Mouse (Mus musculus): ENCODE measurements at regions not wholly inside any gene's neighbourhood (a gene's known extent, or its start where the extent isn't known, plus 50 kb on each side); places are given as distances from the start of the nearest gene placed in this dataset.

- no peak overlapping the region for H3K9ac ChIP-seq (ENCODE audit: low read length)
- 70% methylated on average over 5 of the region's 5 CpGs for WGBS
- no peaks in the 10 kb centered on the region for H3K36me3 ChIP-seq (ENCODE audit: control insufficient read depth, insufficient read depth, low read length)
- H3K27me3 ChIP-seq (ENCODE audit: control insufficient read depth, insufficient read depth, low read length) = no peaks in the 10 kb centered on the region
- no peak for ATAC-seq (ENCODE audit: insufficient read depth, low FRiP score)
- H3K4me1 ChIP-seq (ENCODE audit: control insufficient read depth, insufficient read depth, low read length) = no peaks in the 10 kb centered on the region
- no peak overlapping the region for H3K4me3 ChIP-seq (replicated peaks; ENCODE audit: low read length)
- H3K27ac ChIP-seq (ENCODE audit: low read length) = no peak overlapping the region
- no peaks in the 10 kb centered on the region for H3K9me3 ChIP-seq (replicated peaks; ENCODE audit: control insufficient read depth, low read length)
- no peak overlapping the region for H3K4me2 ChIP-seq (ENCODE audit: low read depth, low read length)
Observed at GRCm38 (mm10) chr1:163650577-163651180, 74.4 kb downstream of the Mettl11b start.

GRCm38 (mm10) chr1:163642091-163642490 is 82.9 kb downstream of the Mettl11b start:
- Histone ChIP-seq H3K36me3 (ENCODE audit: control insufficient read depth, insufficient read depth, low read length) (no peaks in the 10 kb centered on the region), H3K9me3 (replicated peaks; ENCODE audit: control insufficient read depth, low read length) (no peaks in the 10 kb centered on the region), H3K27ac (ENCODE audit: low read length) (no peak overlapping the region), H3K9ac (ENCODE audit: low read length) (no peak overlapping the region), H3K4me2 (ENCODE audit: low read depth, low read length) (no peak overlapping the region), H3K4me1 (ENCODE audit: control insufficient read depth, insufficient read depth, low read length) (no peaks in the 10 kb centered on the region), H3K4me3 (replicated peaks; ENCODE audit: low read length) (no peak overlapping the region), H3K27me3 (ENCODE audit: control insufficient read depth, insufficient read depth, low read length) (no peaks in the 10 kb centered on the region)
- WGBS = 91% methylated on average over 1 of the region's 1 CpGs
- ATAC-seq (ENCODE audit: insufficient read depth, low FRiP score) = no peak

GRCm38 (mm10) chr1:163640527-163641228 is 84.4 kb downstream of the Mettl11b start:
- Histone ChIP-seq H3K9me3 (replicated peaks; ENCODE audit: control insufficient read depth, low read length) (no peaks in the 10 kb centered on the region), H3K27me3 (ENCODE audit: control insufficient read depth, insufficient read depth, low read length) (no peaks in the 10 kb centered on the region), H3K36me3 (ENCODE audit: control insufficient read depth, insufficient read depth, low read length) (no peaks in the 10 kb centered on the region), H3K9ac (ENCODE audit: low read length) (no peak overlapping the region), H3K27ac (ENCODE audit: low read length) (no peak overlapping the region), H3K4me2 (ENCODE audit: low read depth, low read length) (no peak overlapping the region), H3K4me1 (ENCODE audit: control insufficient read depth, insufficient read depth, low read length) (no peaks in the 10 kb centered on the region), H3K4me3 (replicated peaks; ENCODE audit: low read length) (no peak overlapping the region)
- 66% methylated on average over 9 of the region's 9 CpGs for whole genome bisulfite sequencing
- no peak for ATAC-seq (ENCODE audit: insufficient read depth, low FRiP score)

- no peaks in the 10 kb centered on the region for H3K36me3 ChIP-seq (ENCODE audit: control insufficient read depth, insufficient read depth, low read length)
- no peak for ATAC-seq (ENCODE audit: insufficient read depth, low FRiP score)
- no peak overlapping the region for H3K4me3 ChIP-seq (replicated peaks; ENCODE audit: low read length)
- 72% methylated on average over 5 of the region's 5 CpGs for WGBS
- no peaks in the 10 kb centered on the region for H3K9me3 ChIP-seq (replicated peaks; ENCODE audit: control insufficient read depth, low read length)
- H3K27ac ChIP-seq (ENCODE audit: low read length) = no peak overlapping the region
- H3K27me3 ChIP-seq (ENCODE audit: control insufficient read depth, insufficient read depth, low read length) = no peaks in the 10 kb centered on the region
- H3K4me2 ChIP-seq (ENCODE audit: low read depth, low read length) = no peak overlapping the region
- H3K4me1 ChIP-seq (ENCODE audit: control insufficient read depth, insufficient read depth, low read length) = no peaks in the 10 kb centered on the region
- no peak overlapping the region for H3K9ac ChIP-seq (ENCODE audit: low read length)
Observed at GRCm38 (mm10) chr1:163630291-163630812, 94.7 kb downstream of the Mettl11b start.

- H3K4me2 ChIP-seq (ENCODE audit: low read depth, low read length) = no peak overlapping the region
- H3K9me3 ChIP-seq (replicated peaks; ENCODE audit: control insufficient read depth, low read length) = no peaks in the 10 kb centered on the region
- WGBS = 73% methylated on average over 4 of the region's 4 CpGs
- no peaks in the 10 kb centered on the region for H3K27me3 ChIP-seq (ENCODE audit: control insufficient read depth, insufficient read depth, low read length)
- no peak overlapping the region for H3K4me3 ChIP-seq (replicated peaks; ENCODE audit: low read length)
- no peak overlapping the region for H3K9ac ChIP-seq (ENCODE audit: low read length)
- H3K36me3 ChIP-seq (ENCODE audit: control insufficient read depth, insufficient read depth, low read length) = no peaks in the 10 kb centered on the region
- no peak for ATAC-seq (ENCODE audit: insufficient read depth, low FRiP score)
- H3K27ac ChIP-seq (ENCODE audit: low read length) = no peak overlapping the region
- no peaks in the 10 kb centered on the region for H3K4me1 ChIP-seq (ENCODE audit: control insufficient read depth, insufficient read depth, low read length)
Observed at GRCm38 (mm10) chr1:163624887-163625286, 100.1 kb downstream of the Mettl11b start.

- H3K4me3 ChIP-seq (replicated peaks; ENCODE audit: low read length) = no peak overlapping the region
- H3K4me1 ChIP-seq (ENCODE audit: control insufficient read depth, insufficient read depth, low read length) = no peaks in the 10 kb centered on the region
- H3K27me3 ChIP-seq (ENCODE audit: control insufficient read depth, insufficient read depth, low read length) = no peaks in the 10 kb centered on the region
- H3K9ac ChIP-seq (ENCODE audit: low read length) = no peak overlapping the region
- no peaks in the 10 kb centered on the region for H3K36me3 ChIP-seq (ENCODE audit: control insufficient read depth, insufficient read depth, low read length)
- no peak overlapping the region for H3K4me2 ChIP-seq (ENCODE audit: low read depth, low read length)
- ATAC-seq (ENCODE audit: insufficient read depth, low FRiP score) = no peak
- H3K27ac ChIP-seq (ENCODE audit: low read length) = no peak overlapping the region
- no peaks in the 10 kb centered on the region for H3K9me3 ChIP-seq (replicated peaks; ENCODE audit: control insufficient read depth, low read length)
- 83% methylated on average over 3 of the region's 3 CpGs for WGBS
Observed at GRCm38 (mm10) chr1:163621293-163621692, 103.7 kb downstream of the Mettl11b start.

GRCm38 (mm10) chr1:163619831-163620230 is 105.2 kb downstream of the Mettl11b start:
- H3K36me3 ChIP-seq (ENCODE audit: control insufficient read depth, insufficient read depth, low read length) = no peaks in the 10 kb centered on the region
- no peak for ATAC-seq (ENCODE audit: insufficient read depth, low FRiP score)
- no peaks in the 10 kb centered on the region for H3K4me1 ChIP-seq (ENCODE audit: control insufficient read depth, insufficient read depth, low read length)
- H3K4me2 ChIP-seq (ENCODE audit: low read depth, low read length) = no peak overlapping the region
- H3K27me3 ChIP-seq (ENCODE audit: control insufficient read depth, insufficient read depth, low read length) = no peaks in the 10 kb centered on the region
- H3K27ac ChIP-seq (ENCODE audit: low read length) = no peak overlapping the region
- no peak overlapping the region for H3K9ac ChIP-seq (ENCODE audit: low read length)
- H3K4me3 ChIP-seq (replicated peaks; ENCODE audit: low read length) = no peak overlapping the region
- 68% methylated on average over 7 of the region's 7 CpGs for WGBS
- H3K9me3 ChIP-seq (replicated peaks; ENCODE audit: control insufficient read depth, low read length) = no peaks in the 10 kb centered on the region

- Histone ChIP-seq H3K27me3 (ENCODE audit: control insufficient read depth, insufficient read depth, low read length) (no peaks in the 10 kb centered on the region), H3K4me2 (ENCODE audit: low read depth, low read length) (no peak overlapping the region), H3K36me3 (ENCODE audit: control insufficient read depth, insufficient read depth, low read length) (no peaks in the 10 kb centered on the region), H3K9me3 (replicated peaks; ENCODE audit: control insufficient read depth, low read length) (no peaks in the 10 kb centered on the region), H3K4me1 (ENCODE audit: control insufficient read depth, insufficient read depth, low read length) (no peaks in the 10 kb centered on the region), H3K27ac (ENCODE audit: low read length) (no peak overlapping the region), H3K9ac (ENCODE audit: low read length) (no peak overlapping the region), H3K4me3 (replicated peaks; ENCODE audit: low read length) (no peak overlapping the region)
- 56% methylated on average over 3 of the region's 3 CpGs for WGBS
- no peak for ATAC-seq (ENCODE audit: insufficient read depth, low FRiP score)
Observed at GRCm38 (mm10) chr1:163618132-163618531, 106.9 kb downstream of the Mettl11b start.

GRCm38 (mm10) chr1:163616596-163616995 is 108.4 kb downstream of the Mettl11b start:
- 40% methylated on average over 3 of the region's 3 CpGs for WGBS
- Histone ChIP-seq H3K4me2 (ENCODE audit: low read depth, low read length) (no peak overlapping the region), H3K36me3 (ENCODE audit: control insufficient read depth, insufficient read depth, low read length) (no peaks in the 10 kb centered on the region), H3K27me3 (ENCODE audit: control insufficient read depth, insufficient read depth, low read length) (no peaks in the 10 kb centered on the region), H3K27ac (ENCODE audit: low read length) (no peak overlapping the region), H3K4me3 (replicated peaks; ENCODE audit: low read length) (no peak overlapping the region), H3K4me1 (ENCODE audit: control insufficient read depth, insufficient read depth, low read length) (no peaks in the 10 kb centered on the region), H3K9ac (ENCODE audit: low read length) (no peak overlapping the region), H3K9me3 (replicated peaks; ENCODE audit: control insufficient read depth, low read length) (no peaks in the 10 kb centered on the region)
- no peak for ATAC-seq (ENCODE audit: insufficient read depth, low FRiP score)
